10 mouse cellular contexts compared by ENCODE assay signal in the genomic region with DNA sequence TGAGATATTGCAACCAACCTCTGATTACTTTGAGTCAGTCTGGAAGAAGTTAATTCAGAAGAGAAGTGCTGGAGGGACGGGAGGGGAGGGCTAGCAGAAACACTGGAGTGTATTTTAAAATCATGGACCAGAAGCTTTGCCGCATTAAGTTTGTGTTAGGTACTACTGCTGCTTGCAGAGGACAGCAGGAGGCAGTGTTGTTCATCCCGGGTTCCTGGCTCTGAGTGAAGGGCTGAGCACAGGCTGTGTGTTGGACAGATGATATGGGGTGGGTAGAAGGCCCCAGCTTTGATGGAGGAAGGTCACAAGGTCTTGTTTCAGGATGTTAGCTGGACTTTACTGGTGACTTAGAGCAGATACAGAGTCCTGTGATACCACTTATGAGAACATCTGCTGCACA.
DNase-seq lines count a peak whose midpoint lies in the region; ATAC-seq and TF ChIP-seq lines count a peak whose summit lies in the region.
"Had no signal": no experiment of that assay in that cellular context is flagged by ENCODE, and none has a peak within 500 bp of the region (broad histone marks: within the 10 kb centered on the region; RNA-seq: fewer than 3 reads in every experiment).

No protein-coding gene starts in this region.

- H3K27me3 ChIP-seq in intestine, postnatal 0 days (replicated peaks; ENCODE audit: control insufficient read depth, insufficient read depth, low read length) = no peaks in the 10 kb centered on the region
- no peaks in the 10 kb centered on the region for H3K27me3 ChIP-seq in intestine, embryonic 15.5 days (replicated peaks)
- no peaks in the 10 kb centered on the region for H3K27me3 ChIP-seq in E14TG2a.4 (ENCODE audit: insufficient read depth, low read length)
- no peaks in the 10 kb centered on the region for H3K27me3 ChIP-seq in embryonic facial prominence, embryonic 11.5 days (ENCODE audit: control insufficient read depth, insufficient read depth, low read length)

- DNase-seq in 3T3-L1 (ENCODE audit: low read depth, low spot score) = peak; percentile 47
- peak; percentile 21 for DNase-seq in embryonic facial prominence, embryonic 11.5 days (ENCODE audit: low spot score)
- no peak for DNase-seq in frontal cortex, postnatal 10 days (ENCODE audit: low spot score in 2 of 2)
- DNase-seq in gastrocnemius, postnatal 14 days = no peak
- no peak for DNase-seq in spleen, postnatal 10 days (ENCODE audit: low spot score in 2 of 2)
- DNase-seq: cerebellum, adult 11 months had no signal

- H3K9ac ChIP-seq in intestine, postnatal 0 days (ENCODE audit: low read depth, low read length) = no peak overlapping the region
- H3K9ac ChIP-seq in intestine, embryonic 15.5 days = no peak overlapping the region
- H3K9ac ChIP-seq in embryonic facial prominence, embryonic 11.5 days (replicated peaks; ENCODE audit: low read length) = no peak overlapping the region

- no peaks in the 10 kb centered on the region for H3K36me3 ChIP-seq in intestine, postnatal 0 days (ENCODE audit: control insufficient read depth, insufficient read depth)
- no peaks in the 10 kb centered on the region for H3K36me3 ChIP-seq in intestine, embryonic 15.5 days
- H3K36me3 ChIP-seq in E14TG2a.4 (ENCODE audit: insufficient read depth, low read length) = no peaks in the 10 kb centered on the region
- no peaks in the 10 kb centered on the region for H3K36me3 ChIP-seq in embryonic facial prominence, embryonic 11.5 days (replicated peaks; ENCODE audit: control insufficient read depth, insufficient read depth, low read depth, low read length)
- H3K36me3 ChIP-seq: heart, embryonic 10.5 days had no signal

- H3K4me2 ChIP-seq in intestine, postnatal 0 days (replicated peaks; ENCODE audit: low read depth) = no peak overlapping the region
- H3K4me2 ChIP-seq in intestine, embryonic 15.5 days (replicated peaks) = no peak overlapping the region
- H3K4me2 ChIP-seq in embryonic facial prominence, embryonic 11.5 days (ENCODE audit: low read depth, low read length) = no peak overlapping the region

- no peak overlapping the region for H3K27ac ChIP-seq in intestine, postnatal 0 days (ENCODE audit: low read depth, low read length)
- no peak overlapping the region for H3K27ac ChIP-seq in intestine, embryonic 15.5 days
- H3K27ac ChIP-seq in embryonic facial prominence, embryonic 11.5 days (replicated peaks; ENCODE audit: low read depth, low read length) = no peak overlapping the region
- H3K27ac ChIP-seq: heart, embryonic 10.5 days had no signal

- intact Hi-C loops in gastrocnemius, postnatal 14 days (cut with DNase I; ENCODE audit: low total_unique reads) = no loop called here

- peak; percentile 73 for TF ChIP-seq CTCF in intestine, postnatal 0 days (IDR thresholded peaks at IDR 0.05; ENCODE audit: low read depth)
- TF ChIP-seq CTCF in E14TG2a.4 (conservative IDR thresholded peaks at IDR 0.05; ENCODE audit: low read length) = 0 out of 2 replicates have a peak, but pooled peaks have one; percentile 13

- H3K4me1 ChIP-seq in intestine, postnatal 0 days (replicated peaks; ENCODE audit: control insufficient read depth, insufficient read depth, low read length) = 0 out of 2 replicates have a peak, but pooled peaks cover 8% of the 10 kb centered on the region
- no peaks in the 10 kb centered on the region; the same call in 1 of the 2 replicates for H3K4me1 ChIP-seq in intestine, embryonic 15.5 days (replicated peaks)
- peaks cover 4% of the 10 kb centered on the region; the same call in 1 of the 2 replicates for H3K4me1 ChIP-seq in E14TG2a.4 (replicated peaks; ENCODE audit: low read depth, low read length)
- no peaks in the 10 kb centered on the region for H3K4me1 ChIP-seq in embryonic facial prominence, embryonic 11.5 days (ENCODE audit: control insufficient read depth, insufficient read depth, low read length)

- H3K4me3 ChIP-seq in intestine, postnatal 0 days (ENCODE audit: low read depth, low read length) = no peak overlapping the region
- H3K4me3 ChIP-seq in intestine, embryonic 15.5 days (replicated peaks) = no peak overlapping the region
- H3K4me3 ChIP-seq in E14TG2a.4 (replicated peaks; ENCODE audit: low read length) = no peak overlapping the region
- no peak overlapping the region for H3K4me3 ChIP-seq in embryonic facial prominence, embryonic 11.5 days (ENCODE audit: low read depth, low read length)
- H3K4me3 ChIP-seq: heart, embryonic 10.5 days had no signal

- H3K9me3 ChIP-seq in intestine, postnatal 0 days (ENCODE audit: control insufficient read depth) = no peaks in the 10 kb centered on the region
- H3K9me3 ChIP-seq in intestine, embryonic 15.5 days = no peaks in the 10 kb centered on the region
- H3K9me3 ChIP-seq in E14TG2a.4 (ENCODE audit: low read length) = no peaks in the 10 kb centered on the region
- H3K9me3 ChIP-seq in embryonic facial prominence, embryonic 11.5 days (replicated peaks; ENCODE audit: control insufficient read depth, low read length) = no peaks in the 10 kb centered on the region
- H3K9me3 ChIP-seq: heart, embryonic 10.5 days had no signal

- no peak for ATAC-seq in intestine, postnatal 0 days
- ATAC-seq in intestine, embryonic 15.5 days = no peak
- ATAC-seq in embryonic facial prominence, embryonic 11.5 days (replicated peaks; ENCODE audit: insufficient number of reproducible peaks, low FRiP score, low TSS enrichment, low read depth) = no peak

- 52% methylated on average over 3 of the region's 3 CpGs for WGBS in intestine, postnatal 0 days
- 61% methylated on average over 3 of the region's 3 CpGs for WGBS in intestine, embryonic 15.5 days
- 51% methylated on average over 3 of the region's 3 CpGs for WGBS in embryonic facial prominence, embryonic 11.5 days

Comparison
In these comparisons a context has a peak if more than half of its experiments do, and no peak if none do; other contexts are left out.
1. DNase-seq: peak in 3T3-L1 (single experiment) and embryonic facial prominence, embryonic 11.5 days (single experiment); none in frontal cortex, postnatal 10 days (0 of 2), gastrocnemius, postnatal 14 days (single experiment) and spleen, postnatal 10 days (0 of 2).